Mouse (Mus musculus): ENCODE measurements around the gene Ngly1. TPM values are rescaled to one million over a fixed set of nuclear protein-coding genes. Genes with fewer than 3 reads are reported as not detected.

Gene Ngly1
- 55.0 TPM for polyA plus RNA-seq (2015; fragmentation: Illumina TruSeq; extraction: RNeasy Lipid Tissue Mini Kit (QIAGEN cat#74804); ENCODE audit: insufficient read depth, low replicate concordance)

GRCm38 (mm10) chr14:16249171-16249874 is at the start of gene Ngly1, which contains the start of gene Oxsm:
Gene Ngly1, plus strand, starts transcription at chr14:16249280.
Gene Oxsm, minus strand, starts transcription at chr14:16249808.

Other genes starting within 250 kb of the Ngly1 start
- 8.8 TPM for gene Oxsm, start 528 bp downstream of the Ngly1 start, polyA plus RNA-seq (2015; fragmentation: Illumina TruSeq; extraction: RNeasy Lipid Tissue Mini Kit (QIAGEN cat#74804); ENCODE audit: insufficient read depth, low replicate concordance)
- gene Top2b, start 115.9 kb downstream of the Ngly1 start, polyA plus RNA-seq (2015; fragmentation: Illumina TruSeq; extraction: RNeasy Lipid Tissue Mini Kit (QIAGEN cat#74804); ENCODE audit: insufficient read depth, low replicate concordance), result 153 TPM

Data from spleen, adult 10 weeks (tissue).